ENCODE assay signal across 8 mouse cellular contexts in the genomic region with DNA sequence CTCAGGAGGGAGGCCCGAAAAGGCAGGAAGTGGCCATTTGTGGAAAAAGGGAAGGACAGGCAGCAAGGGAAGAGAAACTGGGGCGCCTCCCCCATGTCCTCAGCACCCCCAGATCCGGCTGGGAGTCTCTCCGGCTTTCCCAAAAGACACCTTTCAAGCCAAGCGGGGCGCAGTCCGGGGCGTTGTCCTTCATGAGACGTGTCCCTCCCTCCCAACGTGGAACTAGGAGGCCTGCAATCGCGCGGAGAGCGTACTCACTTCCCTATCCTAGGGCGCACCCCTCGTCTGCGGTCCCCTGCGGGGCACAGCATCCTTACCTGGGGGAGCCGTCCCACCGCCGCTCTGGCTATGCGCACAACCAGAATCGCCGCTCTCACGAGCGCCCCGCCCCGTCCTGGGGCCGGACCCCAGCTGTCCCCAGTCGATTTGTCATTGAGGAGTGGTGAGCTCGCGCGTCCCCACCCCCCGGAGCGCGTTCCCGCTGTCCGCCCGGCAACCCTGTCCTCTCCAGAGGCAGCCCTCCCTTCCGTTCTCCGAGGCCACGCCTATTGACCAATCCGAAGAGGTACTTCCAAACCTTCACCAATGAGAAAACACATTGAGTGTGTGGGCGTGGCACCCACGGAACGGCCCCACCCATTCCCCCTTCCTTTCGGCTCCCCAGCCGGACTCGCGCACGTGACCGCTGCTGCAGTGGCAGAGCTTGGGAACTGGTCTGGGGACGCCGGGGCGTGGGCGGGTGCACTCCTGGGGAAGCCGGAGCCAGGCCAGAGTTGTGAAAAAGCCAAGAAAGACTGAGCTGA. TPM values are rescaled to one million over a fixed set of nuclear protein-coding genes. Genes with fewer than 3 reads are reported as not detected.
DNase-seq lines count a peak whose midpoint lies in the region; ATAC-seq and TF ChIP-seq lines count a peak whose summit lies in the region.

A gene (minus strand): TSS at position 535 of the 803 bp plus-strand sequence.

- peak; percentile 97 for ATAC-seq in embryonic facial prominence, embryonic 15.5 days (ENCODE audit: insufficient number of reproducible peaks, low FRiP score, low TSS enrichment, low read depth)
- ATAC-seq in limb, embryonic 14.5 days (ENCODE audit: low FRiP score, low read depth), result peak; percentile 99
- peak; percentile 97 for ATAC-seq in midbrain, postnatal 0 days (ENCODE audit: low FRiP score)

- DNase-seq in 416B (ENCODE audit: low read depth), result peak; percentile 99
- peak; percentile 100 for DNase-seq in heart, adult 8-10 months (ENCODE audit: low spot score)
- DNase-seq in kidney, adult 9 months, result peak; percentile 99
- DNase-seq in limb, embryonic 14.5 days (ENCODE audit: low spot score), result peak; percentile 96
- peak; percentile 97 for DNase-seq in midbrain, postnatal 0 days (ENCODE audit: low spot score)
- peak; percentile 70 to 73 for DNase-seq in spleen, postnatal 14 days (ENCODE audit: low spot score in 2 of 2)

- H3K27me3 ChIP-seq in embryonic facial prominence, embryonic 15.5 days, result 0 out of 2 replicates have a peak, but pooled peaks cover 3% of the 10 kb centered on the region
- H3K27me3 ChIP-seq in limb, embryonic 14.5 days (ENCODE audit: control insufficient read depth, insufficient read depth, low read length), result no peaks in the 10 kb centered on the region
- no peaks in the 10 kb centered on the region for H3K27me3 ChIP-seq in midbrain, postnatal 0 days (ENCODE audit: insufficient read depth, low read length)

- peak within 1 kb of the TSS; percentile 77 for H3K4me3 ChIP-seq in bone marrow, adult 2 months (replicated peaks; ENCODE audit: control insufficient read depth, low read depth, low read length)
- peak within 1 kb of the TSS; percentile 88 for H3K4me3 ChIP-seq in embryonic facial prominence, embryonic 15.5 days (replicated peaks)
- H3K4me3 ChIP-seq in limb, embryonic 14.5 days (replicated peaks; ENCODE audit: low read length), result peak within 1 kb of the TSS; percentile 70
- H3K4me3 ChIP-seq in midbrain, postnatal 0 days (ENCODE audit: low read depth, low read length), result peak within 1 kb of the TSS; percentile 71

- peak; percentile 35; the same call in 1 of the 2 replicates for TF ChIP-seq POLR2A in bone marrow, adult 2 months (IDR thresholded peaks at IDR 0.05; ENCODE audit: borderline replicate concordance, control insufficient read depth, low read depth, low read length)
- TF ChIP-seq POLR2A in limb, embryonic 14.5 days (IDR thresholded peaks at IDR 0.05; ENCODE audit: borderline replicate concordance, extremely low read depth, insufficient read depth, insufficient read length), result no peak

- H3K4me2 ChIP-seq in embryonic facial prominence, embryonic 15.5 days (replicated peaks), result peak within 1 kb of the TSS; percentile 77
- H3K4me2 ChIP-seq in limb, embryonic 14.5 days (replicated peaks; ENCODE audit: low read depth, low read length, severe bottlenecking), result peak within 1 kb of the TSS; percentile 51
- peak within 1 kb of the TSS; percentile 88 for H3K4me2 ChIP-seq in midbrain, postnatal 0 days (ENCODE audit: low read depth, low read length, poor library complexity, severe bottlenecking)

- peak within 1 kb of the TSS; percentile 85 for H3K27ac ChIP-seq in bone marrow, adult 2 months (ENCODE audit: control insufficient read depth, insufficient read depth, low read depth, low read length, poor library complexity)
- peak within 1 kb of the TSS; percentile 81 for H3K27ac ChIP-seq in embryonic facial prominence, embryonic 15.5 days (replicated peaks)
- peak within 1 kb of the TSS; percentile 48; the same call in 1 of the 2 replicates for H3K27ac ChIP-seq in limb, embryonic 14.5 days (replicated peaks; ENCODE audit: low read depth, low read length)
- H3K27ac ChIP-seq in midbrain, postnatal 0 days (ENCODE audit: low read depth, low read length), result peak within 1 kb of the TSS; percentile 52

- no peaks in the 10 kb centered on the region for H3K9me3 ChIP-seq in embryonic facial prominence, embryonic 15.5 days (replicated peaks)
- H3K9me3 ChIP-seq in limb, embryonic 14.5 days (ENCODE audit: control insufficient read depth, low read length), result no peaks in the 10 kb centered on the region
- no peaks in the 10 kb centered on the region for H3K9me3 ChIP-seq in midbrain, postnatal 0 days (ENCODE audit: low read length)

- H3K9ac ChIP-seq in embryonic facial prominence, embryonic 15.5 days, result peak within 1 kb of the TSS; percentile 62
- peak within 1 kb of the TSS; percentile 72 for H3K9ac ChIP-seq in limb, embryonic 14.5 days (ENCODE audit: low read depth, low read length, severe bottlenecking)
- H3K9ac ChIP-seq in midbrain, postnatal 0 days (replicated peaks; ENCODE audit: low read length, poor library complexity, severe bottlenecking), result peak within 1 kb of the TSS; percentile 77

- WGBS in bone marrow, adult 2 months, result 1% methylated on average over 57 of the region's 57 CpGs
- WGBS in embryonic facial prominence, embryonic 15.5 days, result under 1% methylated on average over 56 of the region's 57 CpGs
- WGBS in limb, embryonic 14.5 days, result 3% methylated on average over 56 of the region's 57 CpGs
- WGBS in midbrain, postnatal 0 days, result 2% methylated on average over 53 of the region's 57 CpGs

- peaks cover 2% of the 10 kb centered on the region; the same call in 1 of the 2 replicates for H3K4me1 ChIP-seq in bone marrow, adult 2 months (ENCODE audit: control insufficient read depth, insufficient read depth, low read length)
- peaks cover 32% of the 10 kb centered on the region for H3K4me1 ChIP-seq in embryonic facial prominence, embryonic 15.5 days
- H3K4me1 ChIP-seq in limb, embryonic 14.5 days (ENCODE audit: control insufficient read depth, insufficient read depth, low read length), result peaks cover 14% of the 10 kb centered on the region
- peaks cover 11% of the 10 kb centered on the region; the same call in 1 of the 2 replicates for H3K4me1 ChIP-seq in midbrain, postnatal 0 days (ENCODE audit: insufficient read depth, low read length)

- peaks cover 7% of the 10 kb centered on the region; the same call in 1 of the 2 replicates for H3K36me3 ChIP-seq in embryonic facial prominence, embryonic 15.5 days
- H3K36me3 ChIP-seq in limb, embryonic 14.5 days (ENCODE audit: control insufficient read depth, insufficient read depth, low read length), result 0 out of 2 replicates have a peak, but pooled peaks cover 4% of the 10 kb centered on the region
- no peaks in the 10 kb centered on the region for H3K36me3 ChIP-seq in midbrain, postnatal 0 days (ENCODE audit: insufficient read depth, low read length)

- no peak for TF ChIP-seq CTCF in bone marrow, adult 2 months (IDR thresholded peaks at IDR 0.05; ENCODE audit: control insufficient read depth, insufficient read depth, low read length)
- TF ChIP-seq CTCF in midbrain, postnatal 0 days (IDR thresholded peaks at IDR 0.05), result no peak

RNA-seq across cellular contexts. Expression of the gene that starts here (rescaled TPM):
- polyA plus RNA-seq in bone marrow, adult 2 months (2011; ENCODE audit: insufficient read depth, insufficient read length, low replicate concordance, missing spikeins), result 12.6 and 30.3 TPM in 2 replicates
- 119 and 121 TPM in 2 replicates for polyA plus RNA-seq in embryonic facial prominence, embryonic 15.5 days (2015; fragmentation: Nextera tagmentation; extraction: Ambion mirVana)
- total RNA-seq in heart, adult 8-10 months (2022), result 10 to 100 TPM; 22.7 to 29.9 (median 27.2) TPM
- 45.3 and 49.4 TPM in 2 replicates for polyA plus RNA-seq in limb, embryonic 14.5 days (2012; rRNA removed)
- 110 TPM in 2 replicates for polyA plus RNA-seq in limb, embryonic 14.5 days (2014; fragmentation: Nextera tagmentation; extraction: Ambion mirVana)
- 38.1 and 41.9 TPM in 2 replicates for total RNA-seq in midbrain, postnatal 0 days (2014; rRNA removed)
- polyA plus RNA-seq in midbrain, postnatal 0 days (2015; fragmentation: Nextera tagmentation; extraction: Ambion mirVana), result 63.2 and 65.1 TPM in 2 replicates

Comparison
In these comparisons a context has a peak if more than half of its experiments do, and no peak if none do; other contexts are left out.
1. Peak in every context shown above with its lines: DNase-seq, ATAC-seq, H3K4me3 ChIP-seq and H3K27ac ChIP-seq.